Mouse (Mus musculus): ENCODE measurements around the gene BC030870. TPM values are rescaled to one million over a fixed set of nuclear protein-coding genes. Genes with fewer than 3 reads are reported as not detected.

The BC030870 gene
- polyA plus RNA-seq, 1 experiment from 2014 or later = not detected

DNA sequence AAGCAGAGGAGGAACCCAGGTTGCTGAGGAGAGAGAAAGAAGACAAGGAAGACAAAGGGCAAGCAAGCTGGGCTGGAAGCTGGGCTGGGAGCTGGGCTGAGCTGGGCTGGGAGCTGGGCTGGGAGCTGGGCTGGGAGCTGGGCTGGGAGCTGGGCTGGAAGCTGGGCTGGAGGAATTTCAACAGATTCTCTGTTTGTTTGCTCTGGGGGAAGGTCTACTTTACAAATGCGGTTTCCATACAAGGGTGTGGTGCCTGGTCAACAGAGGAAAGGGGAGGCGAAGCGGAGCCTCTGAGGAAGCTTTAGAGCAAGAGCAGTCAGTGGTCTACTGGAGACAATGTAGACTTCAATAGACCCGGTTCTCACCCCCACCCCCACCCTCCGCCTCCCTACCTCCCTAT lies 82.8 kb downstream of the BC030870 start:
- ATAC-seq (replicated peaks; ENCODE audit: low FRiP score) = peak; percentile 49; the same call in 1 of the 2 replicates
- no peaks in the 10 kb centered on the region for H3K36me3 ChIP-seq (ENCODE audit: control insufficient read depth, insufficient read depth, low read length)
- no peak overlapping the region for H3K4me3 ChIP-seq (ENCODE audit: low read depth, low read length)
- no peaks in the 10 kb centered on the region for H3K9me3 ChIP-seq (ENCODE audit: control insufficient read depth, low read length)
- H3K9ac ChIP-seq (ENCODE audit: low read depth, low read length) = no peak overlapping the region
- no peak for DNase-seq (ENCODE audit: low spot score)
- H3K27me3 ChIP-seq (replicated peaks; ENCODE audit: control insufficient read depth, insufficient read depth, low read length) = no peaks in the 10 kb centered on the region
- no peaks in the 10 kb centered on the region for H3K4me1 ChIP-seq (replicated peaks; ENCODE audit: control insufficient read depth, insufficient read depth, low read length)
- H3K27ac ChIP-seq (ENCODE audit: low read depth, low read length) = peak overlapping the region; percentile 28; the same call in 1 of the 2 replicates
- H3K4me2 ChIP-seq = peak overlapping the region; percentile 21; the same call in 1 of the 2 replicates
- WGBS = 31% methylated on average over 5 of the region's 5 CpGs

DNA sequence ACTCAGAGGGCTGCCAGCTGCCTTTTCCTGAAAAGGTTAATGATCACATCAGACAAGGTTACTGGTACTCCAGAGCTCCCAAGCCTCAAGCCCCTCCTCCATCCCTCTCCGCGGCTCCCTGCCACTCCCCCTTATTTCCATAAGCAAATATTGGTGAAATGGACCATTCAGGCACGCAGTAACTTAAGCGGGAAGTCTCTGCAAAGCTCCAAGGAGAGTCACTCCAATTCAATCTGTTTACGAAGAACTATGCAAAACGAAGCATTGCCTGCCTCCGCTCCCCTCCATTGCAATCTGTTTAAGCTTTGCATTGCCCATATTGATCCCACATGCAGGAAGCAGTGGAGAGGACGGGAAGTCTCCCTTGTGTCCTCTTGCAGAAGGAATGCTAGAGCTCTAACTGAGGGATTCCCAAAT lies 92.2 kb downstream of the BC030870 start, which contains the start of gene Apela:
Gene Apela, minus strand, starts transcription at position 220 of the 417 bp plus-strand sequence.
- H3K27me3 ChIP-seq (replicated peaks; ENCODE audit: control insufficient read depth, insufficient read depth, low read length) = no peaks in the 10 kb centered on the region
- H3K4me1 ChIP-seq (replicated peaks; ENCODE audit: control insufficient read depth, insufficient read depth, low read length) = no peaks in the 10 kb centered on the region
- ATAC-seq (replicated peaks; ENCODE audit: low FRiP score) (peak; percentile 72), DNase-seq (ENCODE audit: low spot score) (peak; percentile 41)
- H3K9ac ChIP-seq (ENCODE audit: low read depth, low read length) = no peak within 1 kb of the TSS
- H3K9me3 ChIP-seq (ENCODE audit: control insufficient read depth, low read length) = no peaks in the 10 kb centered on the region
- H3K36me3 ChIP-seq (ENCODE audit: control insufficient read depth, insufficient read depth, low read length) = no peaks in the 10 kb centered on the region
- H3K4me2 ChIP-seq = peak within 1 kb of the TSS; percentile 54
- H3K27ac ChIP-seq (ENCODE audit: low read depth, low read length) = no peak within 1 kb of the TSS
- WGBS = 2% methylated on average over 8 of the region's 8 CpGs
- H3K4me3 ChIP-seq (ENCODE audit: low read depth, low read length) = no peak within 1 kb of the TSS

Small RNAs within 50 kb of the gene (microRNA-seq; reads per million reads assigned to microRNA genes)
- gene Gm24333 (ENCODE audit: borderline number of aligned reads) = not detected

Other genes starting within 250 kb of the BC030870 start
- gene Tmem192, start 182.4 kb downstream of the BC030870 start, polyA plus RNA-seq (2014; fragmentation: Nextera tagmentation; extraction: Ambion mirVana) = 25.0 and 28.0 TPM in 2 replicates
- gene Trim75, start 141.7 kb downstream of the BC030870 start, polyA plus RNA-seq (2014; fragmentation: Nextera tagmentation; extraction: Ambion mirVana) = not detected in 2 replicates
- 0.15 TPM in 1 of 2 replicates, not detected in the other for gene Trim61, start 111.0 kb downstream of the BC030870 start, polyA plus RNA-seq (2014; fragmentation: Nextera tagmentation; extraction: Ambion mirVana)
- not detected in 2 replicates for gene Trim60, start 111.0 kb downstream of the BC030870 start, polyA plus RNA-seq (2014; fragmentation: Nextera tagmentation; extraction: Ambion mirVana)
- 3.1 and 3.7 TPM in 2 replicates for gene Apela, start 92.2 kb downstream of the BC030870 start, polyA plus RNA-seq (2014; fragmentation: Nextera tagmentation; extraction: Ambion mirVana)
- not detected in 2 replicates for gene Gm10663, start 54.5 kb downstream of the BC030870 start, polyA plus RNA-seq (2014; fragmentation: Nextera tagmentation; extraction: Ambion mirVana)

Data from liver, embryonic 11.5 days (tissue).